Mouse (Mus musculus) liver, embryonic 11.5 days (tissue): Measurements from ENCODE around the gene Syde2. TPM values are rescaled to one million over a fixed set of nuclear protein-coding genes. Genes with fewer than 3 reads are reported as not detected.

Experiments used
- ATAC-seq: fragments of 200-750 bp; cut with Nextera tagmentation; replicated peaks from 2 replicates; pipeline ENCODE4 v1.8.0; 2017; ENCODE audit warnings: moderate number of reproducible peaks, mild to moderate bottlenecking, moderate TSS enrichment, moderate library complexity; ENCODE audit not compliant: low FRiP score
- DNase-seq: peaks from one replicate; pipeline ENCODE4 v3.0.0-alpha.2; 2017; ENCODE audit warnings: low spot score
- H3K27ac ChIP-seq: fragments of 300-500 bp; sonication (generic); 2 replicates; pipeline ENCODE4 v1.5.1; 2014; ENCODE audit warnings: mild to moderate bottlenecking, low read depth, low read length, control low read depth
- H3K27me3 ChIP-seq: fragments of 300-500 bp; sonication (generic); replicated peaks from 2 replicates; pipeline ENCODE4 v1.6.1; 2014; ENCODE audit warnings: low read length, mixed read lengths; ENCODE audit not compliant: control insufficient read depth, insufficient read depth
- H3K36me3 ChIP-seq: fragments of 300-500 bp; sonication (generic); 2 replicates; pipeline ENCODE4 v1.6.1; 2014; ENCODE audit warnings: mild to moderate bottlenecking, low read length, moderate library complexity, mixed read lengths; ENCODE audit not compliant: control insufficient read depth, insufficient read depth
- H3K4me1 ChIP-seq: fragments of 300-500 bp; sonication (generic); replicated peaks from 2 replicates; pipeline ENCODE4 v1.6.1; 2014; ENCODE audit warnings: low read length, mixed read lengths; ENCODE audit not compliant: control insufficient read depth, insufficient read depth
- H3K4me2 ChIP-seq: fragments of 300-500 bp; sonication (generic); 2 replicates; pipeline ENCODE4 v1.6.1; 2014; ENCODE audit warnings: mild to moderate bottlenecking, control low read depth, moderate library complexity
- H3K4me3 ChIP-seq: fragments of 300-500 bp; sonication (generic); 2 replicates; pipeline ENCODE4 v1.5.1; 2014; ENCODE audit warnings: low read depth, low read length, control low read depth
- H3K9ac ChIP-seq: fragments of 300-500 bp; sonication (generic); 2 replicates; pipeline ENCODE4 v1.6.1; 2014; ENCODE audit warnings: low read depth, low read length, control low read depth
- H3K9me3 ChIP-seq: fragments of 300-500 bp; sonication (generic); 2 replicates; pipeline ENCODE4 v1.6.1; 2016; ENCODE audit warnings: low read length, inconsistent platforms, mixed read lengths; ENCODE audit not compliant: control insufficient read depth
- WGBS: fragments of 180-500 bp; shearing (Covaris S2); extraction: QIAGEN DNeasy Blood & Tissue Kit; methylation state at CpG from one replicate; pipeline ENCODE4 v1.1.7; 2014; 5-methylcytosine and 5-hydroxymethylcytosine counted together
- polyA plus RNA-seq: library from polyadenylated mRNA; unstranded; fragments of >200 nt; fragmentation: Nextera tagmentation; extraction: Ambion mirVana; gene quantifications from 2 replicates; pipeline ENCODE4 v1.2.1, GENCODE M21; 2014

The Syde2 gene
- polyA plus RNA-seq, 1 experiment from 2014 or later: 1.7 TPM

DNA sequence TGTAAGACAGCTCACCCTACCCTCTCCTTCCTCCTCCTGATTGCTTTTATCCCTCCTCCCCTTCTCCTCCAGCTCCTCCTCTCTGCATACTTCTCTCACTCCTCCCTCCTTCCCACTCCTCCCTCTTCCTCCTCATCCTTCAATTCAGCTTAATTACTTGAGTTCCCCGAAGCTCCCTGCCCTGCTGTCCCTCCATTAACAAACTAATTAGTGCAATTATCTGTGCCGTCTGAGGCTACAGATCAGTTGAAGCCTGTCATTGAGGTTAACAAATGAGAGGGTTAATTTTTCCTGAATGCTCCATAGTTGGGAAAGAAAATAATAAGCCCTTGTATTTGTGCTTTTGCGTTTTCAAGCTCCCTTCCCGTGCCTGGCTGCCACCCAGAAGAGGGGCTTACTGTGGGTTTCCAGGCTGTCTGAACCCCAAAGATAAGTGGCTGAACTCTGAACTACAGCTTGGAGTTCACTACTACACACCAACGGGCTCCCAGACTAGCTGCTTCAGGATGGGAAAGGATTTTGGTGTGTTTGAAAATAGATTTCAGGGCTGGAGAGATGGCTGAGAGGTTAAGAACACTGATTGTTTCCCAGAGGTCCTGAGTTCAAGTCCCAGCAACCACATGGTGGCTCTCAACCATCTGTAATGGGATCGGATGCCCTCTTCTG lies 40.0 kb upstream of the Syde2 start:
- no peaks in the 10 kb centered on the region for H3K27me3 ChIP-seq
- no peak overlapping the region for H3K27ac ChIP-seq
- H3K9me3 ChIP-seq: no peaks in the 10 kb centered on the region
- H3K9ac ChIP-seq: no peak overlapping the region
- ATAC-seq: no peak
- peaks cover 6% of the 10 kb centered on the region; the same call in 1 of the 2 replicates for H3K36me3 ChIP-seq
- whole genome bisulfite sequencing: 36% methylated on average over 6 of the region's 6 CpGs
- no peak overlapping the region for H3K4me3 ChIP-seq
- H3K4me2 ChIP-seq: no peak overlapping the region
- DNase-seq: no peak
- H3K4me1 ChIP-seq: peaks cover 21% of the 10 kb centered on the region

DNA sequence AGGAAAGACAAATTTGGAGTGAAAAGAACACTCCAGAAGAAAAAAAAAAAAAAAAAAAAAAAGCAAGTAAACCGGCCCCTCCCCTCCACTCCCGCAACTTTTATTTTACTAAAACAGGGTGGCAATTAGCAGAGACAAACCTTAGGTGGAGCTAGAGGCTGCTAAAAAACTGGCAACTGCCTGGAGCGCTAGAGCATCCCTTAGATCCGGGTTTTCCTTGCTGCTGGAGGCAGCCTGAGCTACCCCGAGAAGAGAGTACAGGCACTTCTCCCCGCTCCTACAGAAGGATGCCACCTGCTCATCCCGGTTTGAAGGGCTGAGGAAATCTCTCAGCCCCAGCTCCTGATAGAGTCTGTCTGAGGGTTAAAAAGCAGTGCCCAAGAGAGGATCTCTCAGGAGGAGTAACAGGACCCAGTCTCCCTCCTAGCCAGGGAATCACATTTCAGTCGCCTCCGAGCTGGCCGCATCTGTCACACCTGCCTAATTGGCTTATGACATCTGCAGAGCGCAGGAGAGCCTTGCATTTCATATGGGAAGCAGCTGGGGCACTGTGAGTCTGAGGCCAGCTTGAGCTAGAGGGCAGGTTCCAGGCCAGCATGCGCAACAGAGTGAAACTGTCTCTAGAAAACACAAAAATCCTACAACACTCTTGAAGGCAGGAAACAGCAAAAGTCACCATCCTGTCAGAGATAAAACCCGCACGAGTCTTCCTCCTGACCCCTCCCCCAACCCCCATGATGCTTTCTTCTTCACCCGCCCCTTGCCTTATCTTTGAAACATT lies 37.4 kb upstream of the Syde2 start:
- peak; percentile 58 for DNase-seq
- Histone ChIP-seq H3K9ac (peak overlapping the region; percentile 39), H3K27ac (no peak overlapping the region), H3K4me1 (peaks cover 26% of the 10 kb centered on the region), H3K9me3 (no peaks in the 10 kb centered on the region), H3K36me3 (no peaks in the 10 kb centered on the region), H3K27me3 (no peaks in the 10 kb centered on the region), H3K4me3 (peak overlapping the region; percentile 29), H3K4me2 (peak overlapping the region; percentile 76)
- WGBS: 5% methylated on average over 15 of the region's 15 CpGs
- ATAC-seq: peak; percentile 69

DNA sequence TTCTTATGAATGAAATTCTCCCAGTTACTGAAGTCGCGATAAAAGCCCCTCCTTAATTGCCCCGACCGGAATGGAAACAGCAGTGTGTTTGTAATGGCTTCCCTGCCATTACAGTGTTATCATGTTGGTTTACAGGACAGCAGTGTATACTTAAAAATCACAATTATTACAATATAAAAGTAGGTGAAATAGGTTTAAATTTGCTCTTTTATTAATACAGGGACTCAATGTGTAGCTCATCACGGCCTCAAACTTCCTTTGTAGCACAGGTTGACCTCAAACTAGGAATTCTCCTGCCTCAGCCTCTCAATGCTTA lies 36.9 kb upstream of the Syde2 start:
- H3K9ac ChIP-seq: no peak overlapping the region
- ATAC-seq (no peak), DNase-seq (no peak)
- no peaks in the 10 kb centered on the region for H3K27me3 ChIP-seq
- H3K4me3 ChIP-seq: peak overlapping the region; percentile 29; the same call in 1 of the 2 replicates
- H3K27ac ChIP-seq: no peak overlapping the region
- 20% methylated on average over 5 of the region's 5 CpGs for whole genome bisulfite sequencing
- peak overlapping the region; percentile 76 for H3K4me2 ChIP-seq
- H3K36me3 ChIP-seq: no peaks in the 10 kb centered on the region
- no peaks in the 10 kb centered on the region for H3K9me3 ChIP-seq
- peaks cover 26% of the 10 kb centered on the region for H3K4me1 ChIP-seq

DNA sequence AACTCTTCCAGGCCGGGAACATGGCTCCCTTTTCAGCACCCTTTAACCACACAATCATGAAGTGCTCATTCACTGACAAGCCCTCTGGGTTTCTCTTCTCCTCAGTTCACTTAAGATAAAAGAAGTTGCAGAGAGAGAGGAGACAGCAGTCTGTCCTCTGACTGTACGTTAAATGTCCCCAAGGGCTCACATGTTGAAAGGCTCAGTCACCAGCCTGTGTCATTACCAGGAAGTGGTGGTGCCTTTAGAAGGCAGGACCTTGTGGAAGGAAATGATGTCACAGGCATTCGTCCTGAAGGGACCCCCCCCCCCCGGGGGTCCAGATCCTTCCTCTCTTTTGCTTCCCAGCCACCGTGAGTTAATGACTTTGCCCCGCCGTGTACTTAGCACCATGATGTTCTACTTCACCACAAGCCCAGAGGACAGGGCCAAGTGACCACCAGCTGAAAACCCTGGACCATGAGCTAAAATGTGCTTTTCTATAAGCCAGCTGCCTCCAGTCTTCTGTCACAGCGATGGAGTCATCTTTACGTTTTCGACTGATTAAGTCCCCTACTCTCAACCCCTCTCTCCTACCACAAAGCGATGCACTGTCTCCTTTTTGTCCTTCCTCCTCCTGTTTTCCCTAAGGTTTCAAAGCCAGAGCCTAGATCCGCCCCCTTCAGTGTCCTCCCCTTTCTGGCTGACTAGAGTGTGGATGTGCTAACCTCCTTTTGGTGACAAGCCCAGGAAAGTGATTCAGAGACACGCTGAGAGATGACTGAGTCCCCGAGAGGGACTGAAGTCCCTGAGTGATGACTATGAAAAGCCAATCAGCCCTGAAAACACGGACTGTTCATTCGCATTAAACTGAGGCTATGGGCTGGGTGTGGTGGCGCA lies 36.1 kb upstream of the Syde2 start:
- ATAC-seq (0 out of 2 replicates have a peak, but pooled peaks have one; percentile 4), DNase-seq (no peak)
- Histone ChIP-seq H3K9me3 (no peaks in the 10 kb centered on the region), H3K4me1 (peaks cover 26% of the 10 kb centered on the region), H3K27me3 (no peaks in the 10 kb centered on the region), H3K4me3 (no peak overlapping the region), H3K27ac (no peak overlapping the region), H3K9ac (no peak overlapping the region), H3K4me2 (peak overlapping the region; percentile 76), H3K36me3 (no peaks in the 10 kb centered on the region)
- 57% methylated on average over 17 of the region's 17 CpGs for WGBS

DNA sequence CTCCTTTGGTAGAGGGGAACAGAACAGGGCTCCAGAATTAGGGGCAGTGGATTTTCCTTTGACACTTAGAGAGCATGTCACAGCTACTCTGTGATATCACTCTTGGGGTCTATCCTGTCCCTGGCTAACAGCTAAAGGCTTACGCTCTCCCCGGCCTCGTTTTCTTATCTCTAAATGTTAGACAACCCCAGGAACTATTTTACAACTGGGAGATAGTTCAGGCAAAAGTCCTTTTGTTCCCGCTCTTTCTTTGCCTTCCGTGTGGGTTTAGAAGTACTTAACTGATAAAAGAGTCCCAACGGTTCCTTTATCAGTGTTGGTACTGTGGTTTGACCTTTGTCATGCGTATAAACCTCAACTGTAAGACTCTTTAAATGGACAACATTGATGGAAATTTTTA lies 34.7 kb upstream of the Syde2 start:
- WGBS: 18% methylated on average over 7 of the region's 7 CpGs
- no peaks in the 10 kb centered on the region for H3K27me3 ChIP-seq
- H3K36me3 ChIP-seq: no peaks in the 10 kb centered on the region
- no peak overlapping the region for H3K27ac ChIP-seq
- DNase-seq (no peak), ATAC-seq (0 out of 2 replicates have a peak, but pooled peaks have one; percentile 26)
- no peak overlapping the region for H3K9ac ChIP-seq
- peaks cover 24% of the 10 kb centered on the region for H3K4me1 ChIP-seq
- no peak overlapping the region for H3K4me3 ChIP-seq
- no peaks in the 10 kb centered on the region for H3K9me3 ChIP-seq
- no peak overlapping the region for H3K4me2 ChIP-seq

DNA sequence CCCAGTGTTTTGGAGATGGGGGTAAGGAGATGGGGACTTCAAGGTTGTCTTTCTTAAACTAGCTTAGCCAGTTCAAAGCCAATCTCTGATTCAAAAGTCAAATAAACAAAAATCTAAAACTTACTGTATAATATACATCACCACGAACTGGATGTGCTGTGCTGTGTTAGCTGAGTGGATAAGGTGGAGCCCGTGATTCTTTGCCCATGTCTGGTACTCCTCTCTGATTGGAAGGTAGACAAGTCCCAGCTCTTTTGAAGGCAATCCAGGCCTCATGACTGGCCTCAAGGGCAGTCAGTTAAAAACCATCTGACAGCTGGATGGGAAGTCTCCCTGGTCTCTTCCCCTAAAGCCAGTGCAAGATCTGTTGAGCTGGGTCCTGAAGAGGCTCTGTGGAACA lies 34.3 kb upstream of the Syde2 start:
- DNase-seq (no peak), ATAC-seq (no peak)
- Histone ChIP-seq H3K27ac (no peak overlapping the region; the same call in 1 of the 2 replicates), H3K4me3 (no peak overlapping the region), H3K27me3 (no peaks in the 10 kb centered on the region), H3K4me2 (no peak overlapping the region), H3K9me3 (no peaks in the 10 kb centered on the region), H3K36me3 (no peaks in the 10 kb centered on the region), H3K4me1 (peaks cover 24% of the 10 kb centered on the region), H3K9ac (no peak overlapping the region)
- WGBS: 73% methylated on average over 2 of the region's 2 CpGs

DNA sequence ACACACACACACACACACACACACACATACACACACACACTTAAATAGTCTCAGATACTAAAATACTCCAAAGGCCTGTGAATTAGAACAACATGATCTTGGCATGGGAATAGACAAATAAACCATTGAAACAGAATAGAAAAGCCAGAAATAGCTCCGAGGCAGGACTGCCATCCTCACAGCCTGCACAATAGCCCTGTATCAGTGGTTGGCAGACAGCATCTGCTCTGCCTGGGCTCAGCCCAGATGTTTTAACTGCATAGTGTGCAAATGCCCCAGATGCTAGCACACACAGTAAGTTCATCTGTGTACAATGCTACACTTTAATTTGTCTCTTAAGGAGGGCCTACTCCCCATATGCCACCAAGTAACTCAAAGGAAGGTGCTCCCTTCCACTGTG lies 27.8 kb upstream of the Syde2 start:
- peaks cover 12% of the 10 kb centered on the region for H3K27me3 ChIP-seq
- H3K36me3 ChIP-seq: no peaks in the 10 kb centered on the region
- WGBS: 59% methylated on average over 1 of the region's 1 CpGs
- no peak overlapping the region for H3K9ac ChIP-seq
- no peak overlapping the region for H3K4me2 ChIP-seq
- DNase-seq (no peak), ATAC-seq (no peak)
- peaks cover 10% of the 10 kb centered on the region for H3K4me1 ChIP-seq
- no peak overlapping the region for H3K4me3 ChIP-seq
- H3K9me3 ChIP-seq: no peaks in the 10 kb centered on the region
- H3K27ac ChIP-seq: no peak overlapping the region

DNA sequence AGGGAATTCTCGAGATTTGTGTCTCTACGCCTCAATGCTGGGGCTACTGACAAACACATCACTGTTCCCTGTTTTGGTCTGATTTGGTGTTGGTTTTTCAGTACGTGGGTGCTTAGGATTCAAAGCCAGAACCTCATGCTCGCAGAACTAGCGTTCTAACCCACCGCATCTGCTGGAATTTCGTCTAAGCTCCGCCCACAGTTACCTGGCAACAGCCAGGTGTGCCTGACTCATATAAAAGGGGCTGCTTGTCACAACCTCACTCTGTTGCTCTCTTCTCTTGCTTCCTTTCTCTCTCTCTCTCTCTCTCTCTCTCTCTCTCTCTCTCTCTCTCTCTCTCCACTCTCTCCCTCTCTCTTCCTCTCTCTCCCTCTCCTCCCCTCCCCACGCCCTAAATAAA lies 25.3 kb upstream of the Syde2 start:
- Histone ChIP-seq H3K27me3 (peaks cover 12% of the 10 kb centered on the region), H3K36me3 (no peaks in the 10 kb centered on the region), H3K4me1 (peaks cover 10% of the 10 kb centered on the region), H3K4me2 (no peak overlapping the region), H3K4me3 (no peak overlapping the region), H3K9me3 (no peaks in the 10 kb centered on the region), H3K9ac (no peak overlapping the region), H3K27ac (no peak overlapping the region)
- DNase-seq (no peak), ATAC-seq (no peak)
- 48% methylated on average over 9 of the region's 9 CpGs for WGBS
